Comparison of ENCODE assay signal across 10 mouse cellular contexts in genomic region chr4:58670906-58671250, GRCm38 (mm10).
DNase-seq lines count a peak whose midpoint lies in the region; ATAC-seq lines count a peak whose summit lies in the region.
"Had no signal": no experiment of that assay in that cellular context is flagged by ENCODE, and none has a peak within 500 bp of the region (broad histone marks: within the 10 kb centered on the region; RNA-seq: fewer than 3 reads in every experiment).

No protein-coding gene starts in this region.

- H3K27ac ChIP-seq in forebrain, embryonic 10.5 days: peak overlapping the region; percentile 81
- H3K27ac ChIP-seq in hindbrain, embryonic 14.5 days: 0 out of 2 replicates have a peak overlapping the region, but pooled peaks have one; percentile 20
- 0 out of 2 replicates have a peak overlapping the region, but pooled peaks have one; percentile 20 for H3K27ac ChIP-seq in midbrain, embryonic 15.5 days

- H3K4me2 ChIP-seq in hindbrain, embryonic 14.5 days (replicated peaks): peak overlapping the region; percentile 28
- H3K4me2 ChIP-seq in midbrain, embryonic 15.5 days: peak overlapping the region; percentile 32

- no peaks in the 10 kb centered on the region for H3K9me3 ChIP-seq in forebrain, embryonic 10.5 days
- no peaks in the 10 kb centered on the region for H3K9me3 ChIP-seq in hindbrain, embryonic 14.5 days (ENCODE audit: control insufficient read depth, low read length)
- H3K9me3 ChIP-seq in midbrain, embryonic 15.5 days: no peaks in the 10 kb centered on the region
- H3K9me3 ChIP-seq: G1E had no signal

- peak overlapping the region; percentile 15; the same call in 1 of the 2 replicates for H3K4me3 ChIP-seq in forebrain, embryonic 10.5 days
- H3K4me3 ChIP-seq in hindbrain, embryonic 14.5 days (replicated peaks; ENCODE audit: low read length): no peak overlapping the region
- H3K4me3 ChIP-seq in midbrain, embryonic 15.5 days: no peak overlapping the region

- 2% methylated on average over 6 of the region's 6 CpGs for WGBS in forebrain, embryonic 10.5 days
- WGBS in hindbrain, embryonic 14.5 days: 25% methylated on average over 6 of the region's 6 CpGs
- WGBS in midbrain, embryonic 15.5 days: 15% methylated on average over 6 of the region's 6 CpGs

- no peaks in the 10 kb centered on the region for H3K36me3 ChIP-seq in forebrain, embryonic 10.5 days (replicated peaks)
- no peaks in the 10 kb centered on the region for H3K36me3 ChIP-seq in hindbrain, embryonic 14.5 days (replicated peaks; ENCODE audit: control insufficient read depth, insufficient read depth)
- no peaks in the 10 kb centered on the region for H3K36me3 ChIP-seq in midbrain, embryonic 15.5 days (replicated peaks)
- H3K36me3 ChIP-seq: G1E had no signal

- H3K9ac ChIP-seq in hindbrain, embryonic 14.5 days: no peak overlapping the region
- H3K9ac ChIP-seq in midbrain, embryonic 15.5 days: no peak overlapping the region

- peak; percentile 40; the same call in 1 of the 2 replicates for ATAC-seq in hindbrain, embryonic 14.5 days (ENCODE audit: low FRiP score)
- peak; percentile 41; the same call in 1 of the 2 replicates for ATAC-seq in midbrain, embryonic 15.5 days (replicated peaks)

- peaks cover 43% of the 10 kb centered on the region for H3K4me1 ChIP-seq in forebrain, embryonic 10.5 days
- H3K4me1 ChIP-seq in hindbrain, embryonic 14.5 days (replicated peaks; ENCODE audit: control insufficient read depth, insufficient read depth, low read length): peaks cover 16% of the 10 kb centered on the region
- peaks cover 14% of the 10 kb centered on the region for H3K4me1 ChIP-seq in midbrain, embryonic 15.5 days

- peaks cover 68% of the 10 kb centered on the region for H3K27me3 ChIP-seq in forebrain, embryonic 10.5 days (ENCODE audit: poor library complexity, severe bottlenecking)
- H3K27me3 ChIP-seq in hindbrain, embryonic 14.5 days (ENCODE audit: control insufficient read depth, insufficient read depth, low read length): no peaks in the 10 kb centered on the region
- H3K27me3 ChIP-seq in midbrain, embryonic 15.5 days (replicated peaks): no peaks in the 10 kb centered on the region

- DNase-seq in kidney, postnatal 4 days: peak; percentile 35 to 49
- no peak for DNase-seq in kidney, postnatal 14 days
- DNase-seq in forebrain, embryonic 10.5 days (ENCODE audit: extremely low spot score, low spot score): no peak
- DNase-seq in hindbrain, embryonic 14.5 days (ENCODE audit: low spot score): no peak
- DNase-seq in gastrocnemius, adult 18-20 months (ENCODE audit: low spot score): no peak
- no peak for DNase-seq in cerebellum, adult 8-10 months
- no peak for DNase-seq in cerebellum, postnatal 4 days (ENCODE audit: low spot score in 2 of 2)
- DNase-seq: cerebellum, adult 9-11 months had no signal

Comparison
In these comparisons a context has a peak if more than half of its experiments do, and no peak if none do; other contexts are left out.
1. DNase-seq: peak in kidney, postnatal 4 days (2 of 2); none in kidney, postnatal 14 days (single experiment), forebrain, embryonic 10.5 days (single experiment), hindbrain, embryonic 14.5 days (single experiment), gastrocnemius, adult 18-20 months (single experiment), cerebellum, adult 8-10 months (single experiment) and cerebellum, postnatal 4 days (0 of 2).
2. H3K27ac ChIP-seq: peak in every context shown above with its lines; median percentile 81 in forebrain, embryonic 10.5 days; 20 in hindbrain, embryonic 14.5 days; 20 in midbrain, embryonic 15.5 days.